Mouse (Mus musculus): ENCODE measurements around the gene Pfkfb3.

The Pfkfb3 gene

GRCm38 (mm10) chr2:11501301-11502254 lies 52.3 kb downstream of the Pfkfb3 start:
- peak; percentile 85 to 88 for DNase-seq

- DNase-seq, result no peak
Observed at GRCm38 (mm10) chr2:11500666-11501065, 53.2 kb downstream of the Pfkfb3 start.

- DNase-seq, result no peak
Observed at GRCm38 (mm10) chr2:11496601-11497031, 57.3 kb downstream of the Pfkfb3 start.

- DNase-seq, result peak; percentile 41 to 46
Observed at GRCm38 (mm10) chr2:11494841-11495255, 59.0 kb downstream of the Pfkfb3 start.

GRCm38 (mm10) chr2:11492855-11493254 lies 61.0 kb downstream of the Pfkfb3 start:
- DNase-seq, result no peak

- no peak for DNase-seq
Observed at GRCm38 (mm10) chr2:11491471-11491870, 62.4 kb downstream of the Pfkfb3 start.

- DNase-seq, result no peak
Observed at GRCm38 (mm10) chr2:11490554-11490953, 63.3 kb downstream of the Pfkfb3 start.

- DNase-seq, result peak; percentile 48 to 62
Observed at GRCm38 (mm10) chr2:11483226-11483625, 70.7 kb downstream of the Pfkfb3 start.

GRCm38 (mm10) chr2:11482364-11482763 lies 71.5 kb downstream of the Pfkfb3 start:
- no peak for DNase-seq

- DNase-seq, result no peak
Observed at GRCm38 (mm10) chr2:11478960-11479359, 74.9 kb downstream of the Pfkfb3 start.

- DNase-seq, result no peak
Observed at GRCm38 (mm10) chr2:11475316-11475715, 78.6 kb downstream of the Pfkfb3 start.

GRCm38 (mm10) chr2:11464661-11465099 lies 89.2 kb downstream of the Pfkfb3 start:
- DNase-seq, result no peak

GRCm38 (mm10) chr2:11460976-11461375 lies 92.9 kb downstream of the Pfkfb3 start:
- no peak for DNase-seq

- no peak for DNase-seq
Observed at GRCm38 (mm10) chr2:11458494-11458893, 95.4 kb downstream of the Pfkfb3 start.

- DNase-seq, result no peak
Observed at GRCm38 (mm10) chr2:11457904-11458303, 96.0 kb downstream of the Pfkfb3 start.

- no peak for DNase-seq
Observed at GRCm38 (mm10) chr2:11448711-11449110, 105.2 kb downstream of the Pfkfb3 start.

- no peak for DNase-seq
Observed at GRCm38 (mm10) chr2:11447865-11448264, 106.0 kb downstream of the Pfkfb3 start.

- no peak for DNase-seq
Observed at GRCm38 (mm10) chr2:11445722-11446121, 108.2 kb downstream of the Pfkfb3 start.

- no peak for DNase-seq
Observed at GRCm38 (mm10) chr2:11441864-11442263, 112.0 kb downstream of the Pfkfb3 start.

- no peak for DNase-seq
Observed at GRCm38 (mm10) chr2:11438231-11438954, 115.5 kb downstream of the Pfkfb3 start.

- DNase-seq, result no peak
Observed at GRCm38 (mm10) chr2:11436353-11436752, 117.5 kb downstream of the Pfkfb3 start.

GRCm38 (mm10) chr2:11433353-11433752 lies 120.5 kb downstream of the Pfkfb3 start:
- no peak for DNase-seq

GRCm38 (mm10) chr2:11429538-11429937 lies 124.3 kb downstream of the Pfkfb3 start:
- DNase-seq, result no peak

- no peak for DNase-seq
Observed at GRCm38 (mm10) chr2:11428621-11429020, 125.3 kb downstream of the Pfkfb3 start.

Data from cerebellum, postnatal 36 days (tissue).